Mouse (Mus musculus) MEL-GATA-1-ER (cell line): Measurements from ENCODE around the gene Btbd35f23.
"Not testable (repeated sequence)": the region's sequence is repeated elsewhere in the genome, so short reads cannot be mapped to it uniquely, and the experiment has no call there.

Experiments
- DNase-seq: peaks from one replicate; pipeline ENCODE4 v3.0.0-alpha.2; 2012; ENCODE audit warnings: low read depth; ENCODE audit errors: extremely low read depth

The Btbd35f23 gene

DNA sequence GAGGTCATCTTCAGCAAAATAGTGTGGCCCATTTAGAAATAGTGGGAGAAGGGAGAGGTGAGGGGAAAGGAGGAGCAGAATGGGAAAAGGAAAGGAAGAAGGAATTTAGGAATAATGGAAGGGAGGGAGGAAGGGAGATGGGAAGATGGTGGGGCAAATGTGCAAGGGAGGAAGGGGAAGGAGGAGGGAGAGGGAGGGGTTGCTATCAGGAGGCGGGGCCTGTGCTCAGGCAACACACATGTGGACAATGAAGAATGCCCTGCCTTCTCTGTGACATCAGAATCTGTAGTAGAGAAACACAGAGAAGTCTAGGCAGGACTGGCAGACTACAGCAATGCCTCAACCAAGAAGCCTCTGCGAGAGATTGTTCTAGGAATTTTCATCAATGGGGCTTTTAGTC is at the start of gene Btbd35f23:
Btbd35f23 (plus strand) TSS at position 301 of the 400 bp plus-strand sequence.
- not testable (repeated sequence) for DNase-seq
